Mouse (Mus musculus) embryo, embryonic 11 days (tissue): ENCODE measurements around the gene Spag8.

Experiments used
- DNase-seq: peaks from one replicate; pipeline ENCODE4 v3.0.0-alpha.2; 2015

The Spag8 gene

DNA sequence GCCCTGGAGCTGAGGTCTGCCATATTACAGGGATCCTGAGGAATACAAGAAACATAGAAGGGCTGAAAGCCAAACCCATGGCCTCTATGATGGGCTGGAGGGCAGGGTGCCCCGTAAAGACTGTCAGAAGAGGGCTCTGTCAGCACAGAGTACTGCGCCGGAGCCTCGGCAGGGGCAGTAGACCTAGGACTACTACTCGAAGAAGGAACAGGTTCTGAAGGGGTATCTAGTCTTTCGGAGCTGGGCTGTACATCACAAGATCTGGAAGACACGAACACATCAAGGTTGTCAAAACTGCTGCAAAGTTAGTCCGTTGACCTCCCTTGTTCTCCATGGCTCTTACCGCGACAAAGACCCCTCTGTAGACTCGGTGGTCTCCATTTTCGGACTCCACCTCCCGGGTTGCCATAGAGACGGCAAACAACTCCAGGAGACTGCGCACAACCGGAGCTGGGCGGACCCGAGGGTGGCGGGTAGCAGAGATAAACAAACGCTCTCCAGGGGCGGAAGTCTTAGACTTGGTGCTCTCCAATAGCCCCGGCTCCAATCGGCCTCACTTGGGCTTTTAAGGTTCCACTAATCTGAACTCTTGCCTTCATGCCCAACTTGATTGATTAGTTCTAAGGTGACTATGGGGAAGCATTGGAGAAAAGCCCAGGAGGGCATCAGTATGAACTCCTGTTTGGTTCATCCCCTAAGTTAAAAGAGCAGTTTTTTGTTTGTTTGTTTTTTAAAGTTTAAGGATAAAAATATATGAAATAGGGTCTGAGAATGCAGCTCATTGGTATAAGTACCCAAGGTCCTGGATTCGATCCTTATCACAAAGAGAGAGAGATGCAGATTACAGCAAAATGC, at the start of gene Spag8:
Gene Spag8, minus strand, starts transcription at position 434 of the 855 bp plus-strand sequence.
- peak; percentile 81 for DNase-seq

DNA sequence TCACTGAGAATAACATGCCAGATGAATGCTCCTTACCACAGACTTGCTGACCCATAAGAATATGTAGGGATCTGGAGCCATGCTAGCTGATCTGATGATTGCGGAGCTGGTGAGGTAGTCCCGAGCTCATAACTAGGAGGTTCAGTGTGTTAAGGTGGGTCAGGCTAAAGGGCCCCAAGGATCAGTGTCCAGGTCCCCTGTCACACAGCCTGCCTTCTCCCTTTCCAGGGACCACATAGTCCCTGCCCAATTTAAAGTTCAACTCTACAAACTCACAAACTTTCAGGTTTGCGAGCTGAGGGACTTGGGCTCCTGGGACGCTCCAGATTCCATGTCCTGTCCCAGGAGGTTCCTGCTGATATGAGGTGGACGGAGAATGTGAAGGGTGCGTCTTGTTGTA, 47.3 kb upstream of the Spag8 start, which contains the start of gene Olfr70:
Gene Olfr70, minus strand, starts transcription at position 101 of the 400 bp plus-strand sequence.
- DNase-seq, result no peak

DNA sequence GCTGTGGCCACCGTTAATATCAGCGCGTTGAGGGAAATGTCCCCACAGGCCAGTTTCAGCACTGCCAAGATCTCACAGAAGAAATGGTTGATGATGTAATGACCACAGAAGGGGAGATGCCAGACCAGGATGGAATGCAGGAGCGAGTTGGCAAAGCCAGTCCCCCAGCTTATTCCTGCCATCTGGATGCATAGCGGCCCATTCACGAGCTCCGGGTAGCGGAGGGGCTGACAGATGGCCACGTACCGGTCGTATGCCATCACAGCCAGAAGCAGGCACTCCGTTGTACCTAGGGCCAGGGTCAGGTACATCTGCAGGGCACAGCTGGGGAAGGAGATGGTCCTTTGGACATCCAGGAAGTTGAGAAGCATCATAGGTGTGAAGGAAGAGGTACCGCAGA, 43.2 kb upstream of the Spag8 start:
- DNase-seq, result no peak

DNA sequence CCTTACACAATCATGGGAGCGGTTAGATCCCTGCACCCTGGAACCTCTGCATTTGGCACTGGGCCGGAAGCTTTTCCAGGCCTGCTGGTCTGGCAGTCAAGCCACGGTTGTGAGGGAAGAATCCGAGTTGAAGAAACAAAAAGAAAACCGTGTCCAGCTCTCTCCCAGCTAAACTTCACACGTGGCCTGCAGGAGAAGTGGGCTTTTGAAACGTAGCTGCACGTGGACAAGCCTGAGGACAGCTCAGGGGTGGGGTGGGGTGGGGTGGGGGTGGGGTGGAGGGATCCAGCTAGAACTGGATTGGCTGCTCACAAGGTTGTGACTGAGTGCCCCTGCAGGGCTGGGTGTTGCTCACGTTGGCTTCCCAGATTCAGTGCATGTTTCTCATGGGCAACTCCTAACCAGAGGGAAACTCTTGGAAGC, 41.9 kb upstream of the Spag8 start:
- no peak for DNase-seq

DNA sequence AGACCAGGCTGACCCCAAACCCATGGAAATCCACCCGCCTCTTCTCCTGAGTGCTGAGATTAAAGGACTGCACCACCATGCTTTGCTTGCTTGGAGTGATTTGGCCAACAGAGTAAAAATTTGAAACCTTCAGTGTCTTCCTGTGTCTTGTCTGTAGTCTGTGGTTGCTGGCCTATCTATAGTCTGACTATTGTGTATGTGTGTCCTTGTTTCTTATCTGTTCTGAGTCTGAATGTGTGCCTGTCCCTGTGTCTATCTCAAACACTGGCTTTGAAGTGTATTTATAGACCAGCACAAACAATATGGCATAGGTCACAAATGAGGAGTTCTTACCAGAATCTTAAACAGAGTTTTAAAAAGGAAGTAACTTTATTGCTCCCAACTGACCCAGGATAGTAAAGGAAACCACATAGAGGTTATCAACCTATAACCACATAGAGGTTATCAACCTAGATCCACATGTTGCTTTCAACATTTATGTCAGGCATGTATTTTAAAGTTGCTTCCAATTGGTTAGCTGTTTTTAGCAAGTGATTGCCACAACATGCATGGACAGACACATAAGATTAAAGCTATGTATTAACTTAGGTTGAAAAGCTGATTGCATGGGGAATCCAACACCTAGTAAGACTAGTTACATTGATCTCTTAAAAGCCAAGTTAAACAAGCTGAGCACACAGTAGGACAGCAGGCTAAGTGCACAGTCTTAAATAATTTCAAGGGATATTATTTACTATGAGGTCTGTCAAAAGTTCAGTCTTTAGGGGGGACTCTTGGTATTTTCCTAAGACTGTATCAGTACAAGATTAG, 41.2 kb upstream of the Spag8 start:
- DNase-seq, result no peak

DNA sequence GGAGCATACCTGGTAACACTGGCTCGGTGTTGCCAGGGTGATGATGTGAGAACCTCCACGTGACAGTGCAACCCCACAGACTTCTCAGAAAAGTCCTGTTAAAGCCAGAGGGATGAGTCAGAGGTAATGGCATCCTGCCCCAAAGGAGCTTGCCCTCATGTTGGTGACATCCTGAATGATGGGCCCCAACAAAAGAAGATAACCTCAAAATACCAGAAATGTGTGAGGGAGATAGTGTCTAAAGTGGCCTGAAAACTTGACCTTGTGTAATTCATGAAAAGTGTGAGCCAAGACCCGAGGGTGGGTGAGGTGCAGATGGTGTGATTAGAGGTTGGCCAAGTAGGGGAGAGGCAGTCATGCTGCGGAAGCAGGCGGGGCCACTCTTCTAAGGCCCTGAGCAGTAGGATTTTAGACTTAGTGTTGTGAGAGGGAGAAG, 40.4 kb upstream of the Spag8 start:
- DNase-seq, result no peak

DNA sequence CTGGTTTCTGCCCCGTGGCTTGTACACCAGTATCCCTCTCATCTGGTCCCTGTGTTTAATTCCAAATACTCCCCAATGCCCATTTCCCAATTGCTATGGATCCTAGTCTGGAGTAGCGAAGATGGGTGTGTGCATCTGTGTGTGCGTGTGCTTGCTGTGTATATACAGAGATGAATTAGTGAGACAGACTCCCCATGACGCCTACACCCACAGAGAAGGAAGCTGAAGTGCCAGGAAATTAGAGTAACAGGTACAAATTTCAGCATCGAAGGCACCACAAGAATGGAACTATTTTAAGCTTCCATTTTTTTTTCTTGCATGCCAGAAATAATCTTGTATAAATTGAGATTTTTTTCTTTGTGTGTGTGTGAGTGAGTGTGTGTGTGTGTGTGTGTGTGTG, 37.6 kb upstream of the Spag8 start:
- DNase-seq, result no peak

DNA sequence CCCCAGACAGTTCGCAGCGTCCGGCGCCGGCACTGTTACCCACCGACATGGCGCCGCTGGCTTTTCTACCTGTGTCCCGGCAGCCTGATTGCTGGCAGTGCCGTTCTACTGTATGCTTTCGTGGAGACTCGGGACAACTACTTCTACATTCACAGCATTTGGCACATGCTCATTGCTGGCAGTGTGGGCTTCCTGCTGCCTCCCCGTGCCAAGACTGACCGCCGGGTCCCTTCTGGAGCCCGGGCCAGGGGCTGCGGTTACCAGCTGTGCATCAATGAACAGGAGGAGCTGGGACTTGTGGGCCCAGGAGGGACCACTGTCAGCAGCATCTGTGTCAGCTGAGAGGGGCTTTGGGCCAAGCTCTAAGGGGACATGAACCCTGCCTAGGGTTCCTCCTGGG, 36.6 kb upstream of the Spag8 start:
- no peak for DNase-seq

DNA sequence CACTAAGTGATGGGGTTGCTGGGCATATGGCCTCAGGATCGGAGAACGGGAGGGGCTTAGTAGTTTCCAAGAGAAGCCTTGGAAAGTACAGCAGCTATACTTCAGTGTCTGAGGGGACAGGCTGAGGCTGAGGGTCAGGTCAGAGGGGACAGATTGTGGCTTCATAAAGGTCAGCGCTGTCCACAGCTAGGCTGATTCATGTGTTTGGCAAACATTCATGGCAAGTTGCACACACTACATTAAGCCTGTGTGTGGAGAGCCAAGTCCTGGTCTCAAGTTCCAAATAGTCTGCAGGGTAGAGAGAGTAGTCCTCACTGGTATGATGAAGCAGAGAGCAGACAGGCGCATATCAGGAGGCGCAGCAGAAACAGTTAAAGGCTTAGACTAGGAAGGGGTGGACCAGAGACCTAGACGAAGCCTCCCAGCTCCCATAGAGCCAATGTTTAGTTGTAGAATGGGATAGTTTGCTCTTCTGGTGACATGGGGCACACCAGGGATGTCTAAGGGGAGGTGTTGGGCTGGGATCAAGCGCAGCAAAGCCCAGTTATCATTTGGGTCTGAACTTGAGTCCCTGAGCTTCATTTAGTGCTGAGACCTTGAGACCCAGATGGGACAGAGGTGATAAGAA, 26.1 kb upstream of the Spag8 start:
- DNase-seq, result no peak

DNA sequence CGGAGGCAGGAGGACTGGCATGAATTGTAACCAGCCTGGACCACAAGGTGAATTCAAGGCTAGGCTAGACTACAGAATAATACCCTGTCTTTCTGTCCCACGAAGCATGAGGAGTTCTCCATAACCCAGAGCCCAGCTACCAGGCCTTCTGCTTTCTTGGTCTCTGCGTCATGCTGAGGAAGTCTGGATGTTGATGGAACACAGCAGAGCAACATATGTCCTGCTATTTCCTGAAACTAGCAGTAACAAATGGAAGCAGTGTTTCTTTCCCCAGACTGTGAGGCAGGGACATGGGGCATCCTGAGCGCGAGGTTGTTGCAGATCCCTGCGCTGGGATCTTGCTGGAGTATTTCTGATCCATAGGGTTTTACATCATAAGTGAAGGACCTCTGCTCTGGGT, 25.1 kb upstream of the Spag8 start:
- no peak for DNase-seq

DNA sequence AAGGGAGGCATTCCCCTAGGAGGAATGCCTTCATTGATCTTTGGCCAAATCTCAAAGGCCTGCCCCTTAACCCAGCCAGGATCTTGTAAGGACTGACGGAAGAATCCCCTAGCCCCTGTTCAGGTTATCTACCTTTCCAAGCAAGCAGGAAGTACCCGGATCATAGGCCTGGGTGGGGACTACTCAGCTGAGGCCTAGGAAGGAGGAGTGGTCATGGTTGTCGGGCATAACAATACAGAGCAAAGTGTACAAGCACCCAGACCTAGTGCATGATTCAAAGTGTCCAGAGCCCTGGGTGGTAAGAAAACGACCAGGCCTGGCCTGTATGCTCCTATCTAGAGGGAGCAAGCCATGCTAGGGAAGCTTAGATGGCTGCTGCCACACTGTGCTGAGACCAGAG, 22.2 kb upstream of the Spag8 start:
- DNase-seq, result no peak

DNA sequence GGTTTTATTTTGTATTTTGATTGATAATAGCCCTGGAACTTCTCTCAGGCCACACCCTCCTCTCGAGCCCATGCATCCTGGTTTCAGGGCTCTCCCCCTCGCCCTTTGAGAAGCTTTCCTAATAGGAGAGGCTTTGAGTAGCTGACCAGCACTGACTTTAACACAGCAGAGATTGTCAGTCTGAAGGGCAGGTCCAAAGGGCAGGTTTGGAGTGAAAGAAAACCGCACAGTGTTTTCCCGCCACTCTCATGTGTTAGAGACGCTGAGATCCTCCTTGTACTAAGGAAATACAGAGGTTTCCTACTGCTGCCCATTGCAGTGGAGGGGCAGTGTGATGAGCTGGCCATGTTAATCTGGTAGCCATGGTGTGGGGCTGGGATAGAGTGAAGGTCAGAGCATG, 21.6 kb upstream of the Spag8 start:
- no peak for DNase-seq

DNA sequence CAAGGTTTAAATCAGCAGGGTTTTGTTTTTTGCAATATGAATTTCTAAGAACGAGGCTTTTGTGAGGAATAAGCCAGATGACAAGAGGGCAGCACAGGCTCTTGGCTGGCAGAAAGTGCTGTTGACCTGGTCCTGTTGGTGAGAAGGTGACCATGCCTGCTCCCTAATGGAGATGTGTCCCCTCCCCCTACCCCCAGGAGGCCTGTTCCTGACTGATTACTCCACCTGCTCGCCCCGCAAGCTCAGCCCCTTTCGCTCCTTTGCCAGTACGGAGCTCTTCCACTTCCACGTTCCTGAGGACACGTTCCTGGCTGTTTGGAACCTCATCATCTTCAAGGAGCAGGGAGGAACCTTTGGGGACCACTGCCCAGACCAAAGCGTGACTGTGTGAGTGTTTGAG, 20.3 kb upstream of the Spag8 start:
- DNase-seq, result no peak

DNA sequence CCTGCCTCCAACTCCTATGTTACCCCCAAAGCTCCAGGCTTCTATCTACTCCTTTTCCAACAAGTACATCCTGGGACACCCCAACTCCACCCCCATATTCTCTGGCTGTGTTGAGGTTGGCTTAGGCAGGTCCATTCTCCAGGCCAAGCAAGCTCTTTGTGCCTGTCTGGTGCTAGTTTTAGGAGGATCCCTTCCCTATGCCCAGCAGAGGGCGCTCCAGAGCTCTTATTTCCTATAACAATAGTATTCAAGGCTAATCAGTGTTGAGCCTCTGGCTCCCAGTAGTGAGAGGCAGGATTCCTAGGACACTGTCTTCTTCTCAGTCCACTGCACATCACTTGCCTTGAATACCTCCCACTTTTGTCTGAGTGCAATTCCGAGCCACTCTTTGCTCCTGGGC, 18.7 kb upstream of the Spag8 start:
- peak; percentile 95 for DNase-seq

DNA sequence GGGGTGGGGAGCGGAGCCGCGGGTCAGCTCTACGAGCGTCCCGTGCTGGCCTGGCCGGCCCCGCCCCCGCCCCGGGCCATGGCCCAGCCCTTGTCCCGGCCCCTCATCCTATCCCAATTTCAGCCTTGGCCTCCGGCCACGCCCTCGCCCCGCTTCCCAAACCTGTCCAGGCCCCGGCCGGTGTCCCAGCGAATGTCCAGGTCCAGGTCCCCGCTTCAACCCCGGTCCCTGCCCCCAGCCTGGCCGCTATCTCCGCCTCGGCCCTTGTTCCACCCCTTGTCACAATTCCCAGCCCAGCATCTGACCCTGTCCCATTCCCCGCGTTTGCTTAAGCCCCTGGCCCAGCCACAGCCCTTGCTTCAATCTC, 16.0 kb upstream of the Spag8 start:
- DNase-seq, result peak; percentile 75

DNA sequence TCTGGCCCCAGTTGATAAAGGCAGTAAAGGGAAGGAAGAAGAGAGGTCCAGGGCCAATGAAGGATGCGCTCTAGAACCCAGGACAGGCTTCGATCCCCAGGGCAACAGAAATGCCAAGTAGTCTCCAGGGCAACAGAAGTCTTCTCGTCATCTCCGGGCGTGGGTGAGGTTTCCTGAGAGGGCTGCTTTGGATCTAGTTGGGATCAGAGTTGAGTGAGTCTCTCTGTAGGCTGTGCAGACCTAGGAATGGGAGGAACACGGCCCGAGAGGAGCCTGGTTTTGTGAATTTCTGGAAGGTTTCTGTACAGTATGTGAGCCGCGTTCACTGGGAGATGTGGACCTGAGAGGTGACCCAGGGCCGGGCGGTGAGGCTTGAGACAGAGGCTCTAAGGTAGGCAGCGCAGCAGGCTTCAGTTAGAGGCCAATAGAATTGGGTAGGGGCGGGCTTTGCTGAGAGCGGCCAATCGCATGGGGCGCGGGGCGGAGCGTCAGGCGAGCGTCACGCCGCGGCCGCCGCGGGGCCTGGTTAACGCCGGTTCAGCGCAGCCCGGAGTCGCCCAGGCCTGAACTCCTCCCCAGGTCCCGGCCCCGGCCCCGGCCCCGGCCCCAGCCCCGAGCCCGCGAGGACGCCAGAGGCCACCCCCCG, 15.5 kb upstream of the Spag8 start, which contains the start of the genes Tmem8b and Fam221b:
Gene Tmem8b, plus strand, starts transcription at position 190 of the 646 bp plus-strand sequence.
Gene Fam221b, minus strand, starts transcription at position 364 of the 646 bp plus-strand sequence.
- peak; percentile 95 for DNase-seq

DNA sequence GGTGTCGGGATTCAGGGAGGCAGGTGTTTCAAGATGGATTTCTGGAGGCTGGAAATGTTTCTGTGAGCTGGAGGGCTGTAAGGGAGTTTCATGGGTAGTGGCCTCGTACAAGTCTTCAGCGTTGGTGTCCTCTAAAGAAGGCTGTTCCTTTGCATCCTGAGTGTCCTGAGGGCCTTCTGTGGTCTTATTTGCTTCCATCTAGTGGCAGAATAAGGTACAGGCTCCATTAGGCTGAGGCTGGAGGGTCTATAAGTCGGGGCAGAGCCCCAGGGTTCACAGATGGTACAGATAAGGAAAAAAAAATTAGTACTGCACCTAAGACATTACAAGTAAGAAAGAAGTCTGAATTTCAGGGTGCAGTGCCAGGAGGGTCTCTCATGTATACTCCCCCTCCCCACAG, 13.0 kb upstream of the Spag8 start:
- peak; percentile 55 for DNase-seq

DNA sequence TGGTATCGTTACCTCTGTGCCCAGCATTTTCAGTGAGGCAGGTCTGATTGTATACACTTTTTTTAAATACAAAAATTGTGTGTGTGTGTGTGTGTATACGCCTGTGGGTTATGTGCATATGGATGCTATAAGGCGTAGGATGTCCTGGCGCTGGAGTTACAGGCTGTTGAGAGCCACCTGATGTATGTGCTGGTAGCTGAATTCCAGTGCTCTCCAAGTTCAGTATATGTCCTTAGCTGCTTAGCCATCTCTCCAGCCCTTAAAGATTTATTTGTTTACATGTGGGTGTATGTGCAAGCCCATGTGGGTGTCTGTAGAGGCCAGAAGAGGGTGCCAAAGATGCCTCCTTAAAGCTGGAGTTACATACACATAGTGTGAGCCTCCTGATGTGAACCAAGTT, 3.8 kb upstream of the Spag8 start:
- no peak for DNase-seq

DNA sequence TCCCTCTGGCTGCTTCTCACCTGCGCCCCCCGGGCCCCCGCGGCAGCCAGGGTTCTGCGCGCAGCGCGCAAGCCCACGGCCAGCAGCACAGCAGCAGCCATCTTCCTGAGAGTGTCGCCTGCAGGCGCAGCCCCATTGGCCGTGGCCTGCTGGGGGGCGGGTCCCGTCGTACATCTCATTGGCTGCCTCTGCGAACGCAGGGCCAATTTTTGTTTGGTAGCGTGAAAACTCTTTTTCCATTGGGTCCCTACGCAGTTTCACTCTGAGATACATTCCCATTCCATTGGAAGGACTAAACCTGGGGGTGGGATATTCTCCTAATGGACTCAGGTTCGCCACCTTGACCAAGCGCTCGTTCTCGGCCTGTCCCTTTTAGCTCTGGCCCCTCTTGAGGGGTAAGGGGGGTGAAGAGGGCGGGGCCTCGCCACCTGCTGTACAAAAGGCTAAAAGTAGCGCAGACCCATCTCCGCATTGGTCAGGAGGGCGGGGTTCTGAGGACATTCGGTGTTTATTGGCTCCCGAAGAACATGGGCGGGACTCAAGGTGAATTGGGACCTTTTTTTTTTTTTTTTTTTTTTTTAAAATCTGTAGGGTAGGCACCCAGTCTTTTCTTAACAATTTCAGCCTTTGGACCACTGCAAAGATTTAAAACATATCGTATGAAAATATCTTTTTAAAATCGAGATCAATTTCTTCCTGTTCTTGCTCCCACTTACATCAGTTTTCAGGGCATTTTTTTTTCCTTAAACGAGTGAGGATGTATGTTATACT, 3.1 kb upstream of the Spag8 start, which contains the start of gene Hint2:
Gene Hint2, minus strand, starts transcription at position 128 of the 771 bp plus-strand sequence.
- DNase-seq, result peak; percentile 96

DNA sequence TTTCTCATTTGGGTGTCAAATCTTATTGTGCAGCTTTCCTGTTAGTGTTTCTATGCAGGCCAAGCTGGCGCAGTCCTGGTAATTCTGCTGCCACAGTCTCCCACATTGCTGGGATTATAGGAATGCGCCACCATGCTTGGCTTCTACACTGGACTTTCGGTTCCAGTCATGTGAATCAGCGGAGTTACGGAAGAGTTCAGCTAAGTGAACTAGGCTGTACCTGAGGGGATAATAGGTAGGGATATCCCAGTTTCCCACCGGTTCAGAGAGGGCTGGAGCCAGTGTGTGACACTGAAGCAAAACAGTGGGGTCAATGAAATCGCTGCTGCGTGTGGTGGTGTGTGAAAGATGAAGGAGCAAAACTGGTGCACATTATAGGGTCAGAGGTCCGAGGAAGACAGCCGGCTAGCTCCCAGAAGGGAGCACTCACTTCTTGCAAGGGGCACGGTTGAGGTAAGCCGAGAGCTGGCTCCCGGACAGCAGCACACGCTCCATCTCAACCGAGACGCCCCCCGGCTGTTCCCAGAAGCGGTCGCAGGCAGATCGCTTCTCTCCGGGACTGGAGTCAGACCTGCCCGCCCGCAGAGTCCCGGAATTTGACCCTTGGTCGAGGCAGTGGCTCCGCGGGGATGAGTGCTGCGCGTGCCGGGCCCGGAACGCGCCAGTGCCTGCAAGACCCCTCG, 2.4 kb upstream of the Spag8 start:
- no peak for DNase-seq

DNA sequence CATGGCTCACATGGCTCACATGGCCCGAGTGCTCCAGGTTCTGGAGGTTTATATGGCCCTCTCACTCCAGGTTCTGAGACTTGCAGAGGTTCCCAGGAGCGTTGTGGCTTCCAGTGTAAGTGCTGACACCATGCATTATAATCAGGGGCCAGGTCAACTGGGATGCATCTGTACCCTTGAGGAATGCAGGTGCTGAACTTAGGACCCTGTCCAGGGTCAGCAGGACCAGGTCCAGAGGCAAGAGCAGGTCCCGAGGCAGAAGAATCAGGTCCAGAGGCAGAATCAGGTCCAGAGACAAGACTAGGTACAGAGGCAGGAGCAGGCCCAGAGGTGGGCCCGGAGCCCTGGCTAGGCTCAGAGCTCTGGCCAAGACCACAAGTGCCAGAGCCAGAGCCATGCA, 668 bp downstream of the Spag8 start:
- no peak for DNase-seq
